Mouse (Mus musculus) cerebellum, adult 9-11 months (tissue): ENCODE measurements around the gene Bcl9.
A peak's percentile ranks its signal among the peaks of the same experiment; 100 is the strongest.

Experiments used
- DNase-seq: peaks from one replicate; pipeline ENCODE4 v3.0.0; 2022

The Bcl9 gene

DNA sequence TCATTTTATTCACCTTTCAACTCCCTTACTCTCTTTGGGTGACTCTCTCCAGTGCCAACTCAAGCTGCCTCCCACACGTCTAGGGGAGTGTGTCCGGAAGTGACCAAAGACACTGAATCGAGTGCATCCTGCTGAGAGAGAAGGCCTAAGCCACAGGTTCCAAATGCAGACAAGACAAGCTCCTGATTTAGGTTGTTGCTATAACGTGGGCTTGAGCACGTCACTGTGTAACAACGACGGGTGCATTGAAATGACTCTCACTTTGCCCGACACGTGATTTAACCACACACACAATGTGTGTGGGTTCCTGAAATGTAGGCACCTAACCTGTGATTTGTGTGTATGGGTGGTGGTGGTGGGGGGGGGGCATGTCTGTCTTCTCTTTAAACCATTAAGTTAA is 3.4 kb downstream of the Bcl9 start:
- no peak for DNase-seq

DNA sequence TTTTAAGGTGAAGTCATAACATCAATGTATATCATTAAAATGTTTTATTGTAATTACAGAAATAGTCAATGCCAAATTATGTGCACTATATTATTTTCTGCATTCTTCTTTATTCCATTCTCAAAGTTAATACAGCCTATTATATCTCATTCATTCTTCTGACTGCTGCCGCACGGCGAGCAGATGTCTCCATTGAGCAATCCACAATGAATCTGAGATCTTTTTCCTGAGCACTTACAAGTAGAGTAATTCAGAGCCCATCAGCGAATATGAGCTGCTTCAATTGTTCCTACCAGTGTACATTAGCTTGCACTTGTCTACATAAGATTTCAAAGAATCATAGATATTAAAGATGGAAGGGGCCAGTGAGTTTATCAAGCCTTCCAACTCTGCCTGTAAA is 12.8 kb downstream of the Bcl9 start:
- no peak for DNase-seq

DNA sequence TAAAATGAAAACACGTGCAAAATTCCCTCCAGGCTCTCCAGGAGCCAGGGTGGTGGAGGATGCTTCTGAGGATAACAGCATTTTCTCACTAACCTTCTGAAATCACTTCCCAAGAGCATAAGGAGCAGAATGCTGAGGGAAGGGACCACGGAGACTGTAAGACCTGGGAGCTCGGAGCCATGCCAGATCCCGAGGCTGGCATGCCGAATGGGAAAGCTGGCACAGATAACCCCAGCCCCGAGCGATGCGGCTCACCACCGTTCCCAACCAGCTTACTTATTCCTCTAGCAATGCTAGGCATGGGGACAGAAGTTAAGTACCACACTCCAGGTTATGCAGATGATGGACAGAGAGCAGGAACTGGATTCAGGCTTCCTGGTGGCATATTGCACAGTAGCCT is 13.7 kb downstream of the Bcl9 start:
- DNase-seq = peak; percentile 45

DNA sequence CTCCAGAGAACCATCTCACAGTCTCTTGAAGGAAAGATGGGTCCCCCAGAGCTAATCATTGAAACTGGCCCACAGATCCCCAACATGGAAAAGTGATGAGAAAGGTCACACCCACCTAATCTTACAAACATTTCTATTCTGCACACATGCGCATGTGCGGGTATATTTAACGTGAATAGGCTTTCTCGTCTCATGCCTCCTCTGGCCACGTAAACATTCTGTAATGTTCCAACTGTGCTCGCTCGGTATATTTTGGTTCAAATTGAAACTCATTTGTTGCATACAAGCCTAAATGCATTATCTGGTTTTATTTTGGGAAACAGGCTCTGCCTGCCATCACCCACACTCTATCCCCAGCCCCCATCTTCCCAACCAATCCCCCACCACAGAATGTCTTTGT is 16.3 kb downstream of the Bcl9 start:
- DNase-seq = no peak

DNA sequence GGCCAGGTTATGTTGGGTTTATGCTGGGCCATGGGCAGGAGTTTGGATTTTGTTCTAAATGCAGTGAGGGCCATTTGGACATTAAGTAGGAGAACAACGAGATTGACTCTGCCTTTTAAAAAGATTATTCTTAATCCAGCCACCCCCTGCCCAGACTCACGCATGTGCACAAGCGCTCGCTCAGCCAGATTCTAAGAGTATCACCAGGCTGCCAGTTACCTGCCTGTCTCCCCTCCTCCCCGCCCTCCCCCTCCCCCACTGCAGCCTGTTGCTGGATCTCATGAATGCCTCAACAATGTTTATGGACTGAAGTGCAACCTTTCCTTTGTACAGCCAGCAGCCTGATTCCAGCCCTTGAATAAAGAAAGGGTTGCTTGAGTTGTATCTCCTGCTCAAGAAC is 22.0 kb downstream of the Bcl9 start:
- no peak for DNase-seq

DNA sequence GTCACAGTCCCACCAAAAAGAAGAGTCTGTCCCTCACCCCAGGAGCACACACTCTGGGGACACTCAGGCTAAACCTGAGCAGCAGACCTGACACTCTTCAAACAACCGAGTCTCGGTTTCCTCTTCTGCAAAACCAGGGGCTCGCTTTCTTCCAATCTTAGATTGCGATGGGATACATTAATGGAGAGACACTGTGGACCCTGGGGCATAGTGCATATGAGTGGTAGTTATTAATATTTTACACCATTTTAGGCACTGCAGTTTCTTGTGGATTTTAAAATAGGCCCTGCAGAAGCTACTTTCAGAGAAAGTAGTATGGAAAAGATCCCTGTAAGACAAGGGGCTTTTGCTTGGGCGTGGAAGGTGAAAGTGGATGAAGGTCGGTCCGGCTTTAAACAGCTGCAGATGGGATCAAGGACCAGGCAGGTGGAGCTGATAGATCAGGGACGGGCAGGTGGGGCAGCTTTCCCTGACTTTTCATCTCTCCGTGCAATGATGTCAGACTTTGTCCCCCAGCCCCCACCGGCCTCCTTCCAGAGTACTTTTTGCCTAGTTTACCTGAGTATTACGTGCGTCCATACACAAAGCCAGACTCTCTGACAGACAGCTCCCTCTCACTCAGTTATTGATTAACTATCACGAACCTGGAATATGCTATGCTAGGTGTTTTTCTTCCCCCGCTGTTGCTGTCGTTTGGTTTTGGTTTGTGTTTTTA is 23.0 kb downstream of the Bcl9 start:
- DNase-seq = no peak

DNA sequence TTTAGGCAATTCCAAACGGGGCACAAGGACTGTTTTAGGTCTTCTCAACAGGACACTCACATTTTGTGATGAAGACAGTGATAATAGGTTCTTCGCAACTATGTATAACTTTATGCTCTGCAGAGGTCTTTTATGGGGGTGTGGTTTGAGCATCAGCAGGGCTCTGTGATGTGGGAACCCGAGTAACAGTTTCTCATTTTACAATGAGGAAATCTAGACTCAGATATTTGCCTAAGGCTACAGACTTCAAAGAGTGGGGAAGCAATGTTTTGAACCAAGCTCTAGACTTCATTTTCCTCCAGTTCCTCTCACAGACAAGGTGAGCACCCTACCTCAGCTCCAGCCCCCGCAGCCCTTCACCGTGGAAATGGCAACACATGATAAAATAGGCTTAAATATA is 23.8 kb downstream of the Bcl9 start:
- DNase-seq = no peak

DNA sequence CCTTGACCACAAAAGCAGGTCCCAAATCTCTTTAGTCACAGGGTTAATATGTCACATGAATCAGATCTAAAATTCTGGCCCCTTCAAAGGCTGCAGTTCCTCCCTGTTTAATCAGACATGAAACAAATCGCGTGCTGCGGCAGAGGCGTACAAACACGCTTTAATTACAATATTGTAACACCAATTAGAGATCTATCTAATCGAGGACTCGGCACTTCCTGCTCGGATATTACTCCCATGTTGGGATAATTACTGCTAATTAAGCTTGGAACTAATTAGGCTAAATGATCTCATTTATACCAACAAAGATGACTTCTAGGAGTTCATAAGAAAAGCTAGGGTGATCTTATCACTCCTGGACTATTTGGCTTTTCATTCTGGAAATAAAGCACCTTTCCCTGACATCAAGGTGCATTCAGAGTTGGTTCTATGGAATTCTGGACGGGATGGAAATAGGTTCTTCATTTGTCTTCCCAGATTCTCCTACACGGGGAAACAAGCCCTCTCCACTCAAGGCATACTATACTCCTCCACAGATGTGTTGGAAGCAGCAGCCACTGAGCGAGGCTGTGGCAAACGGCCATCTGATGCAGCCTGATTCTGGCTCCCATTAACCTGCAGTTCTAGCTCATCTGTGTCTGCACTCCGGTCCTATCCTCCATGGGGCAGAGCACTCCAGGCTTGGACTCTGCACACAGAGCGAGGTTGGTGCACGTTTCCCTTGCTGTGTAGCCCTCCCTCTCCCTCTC is 31.9 kb downstream of the Bcl9 start:
- DNase-seq = no peak

DNA sequence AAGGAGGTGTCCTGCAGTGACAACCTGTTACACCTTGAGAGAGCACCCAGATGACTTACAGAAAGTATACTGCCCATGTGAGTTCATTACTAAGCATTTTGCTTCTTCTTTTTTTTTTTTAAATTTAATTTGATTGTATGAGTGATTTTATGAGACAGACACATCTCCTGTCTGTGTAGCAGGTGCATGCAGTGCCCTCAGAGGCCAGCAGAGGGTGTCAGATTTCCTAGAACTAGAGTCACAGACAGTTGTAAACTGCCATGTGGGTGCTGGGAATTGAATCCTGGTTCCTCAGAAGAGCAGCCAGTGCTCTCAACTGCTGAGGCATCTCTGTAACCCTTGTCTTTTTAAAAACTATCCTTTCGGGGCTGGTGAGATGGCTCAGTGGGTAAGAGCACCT is 35.5 kb downstream of the Bcl9 start:
- no peak for DNase-seq

DNA sequence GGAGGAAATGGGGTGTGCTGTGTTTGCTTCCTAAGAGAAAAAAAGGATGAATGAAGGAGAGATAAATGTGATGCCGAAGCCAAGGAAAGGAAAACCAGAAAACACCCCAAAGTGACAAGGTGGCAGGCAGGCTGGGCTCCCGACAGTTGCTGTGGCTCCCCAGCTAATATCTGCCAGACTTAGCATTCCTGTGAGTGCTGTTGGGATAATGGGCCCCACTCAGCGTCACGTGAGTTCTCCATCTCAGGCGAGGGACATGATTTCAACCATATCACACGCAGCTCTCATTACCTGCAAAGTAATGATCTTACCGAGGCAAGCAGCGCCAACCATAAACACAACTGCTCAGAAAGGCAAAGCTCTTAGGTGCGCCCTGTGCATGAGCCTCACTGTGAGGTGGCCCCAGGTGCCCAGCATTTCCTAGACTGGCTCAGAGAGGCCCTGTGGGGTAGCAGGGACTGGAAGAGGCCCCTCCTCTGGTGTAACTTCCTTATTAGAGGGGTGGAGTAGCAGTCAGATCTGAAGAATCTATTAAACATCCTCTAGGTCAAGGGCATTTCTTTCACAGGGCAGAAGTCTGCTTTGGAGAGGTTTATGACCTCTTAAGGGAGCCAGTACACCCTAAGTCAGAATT is 41.9 kb downstream of the Bcl9 start:
- DNase-seq = no peak

DNA sequence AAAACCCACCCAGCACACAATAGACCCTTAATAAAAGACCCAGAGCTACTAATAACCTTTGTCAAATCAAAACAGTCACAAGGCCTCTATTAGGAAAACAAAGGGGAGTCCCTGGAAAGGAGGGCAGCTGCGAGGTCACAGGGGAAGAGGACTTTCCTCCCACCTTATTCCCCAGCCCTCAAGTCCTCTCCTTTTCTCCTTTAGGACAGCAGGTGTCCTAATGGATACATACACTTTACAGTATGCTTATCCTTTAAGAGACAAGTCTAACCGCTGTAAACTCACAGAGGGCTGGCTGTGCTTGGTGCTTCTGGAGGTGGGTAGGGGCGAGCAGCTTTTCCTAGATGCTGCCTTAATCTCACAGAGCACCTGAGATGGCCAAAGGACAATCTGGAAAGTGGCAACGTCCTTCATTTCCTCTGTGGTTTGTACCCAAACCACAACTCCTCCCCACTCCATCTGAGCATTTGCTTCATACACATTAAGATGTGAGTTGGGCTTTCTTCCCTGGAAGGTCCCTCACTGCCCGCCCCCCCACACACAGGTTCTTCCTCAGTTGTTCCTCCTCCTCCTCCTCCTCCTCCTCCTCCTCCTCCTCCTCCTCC is 42.8 kb downstream of the Bcl9 start:
- DNase-seq = no peak

DNA sequence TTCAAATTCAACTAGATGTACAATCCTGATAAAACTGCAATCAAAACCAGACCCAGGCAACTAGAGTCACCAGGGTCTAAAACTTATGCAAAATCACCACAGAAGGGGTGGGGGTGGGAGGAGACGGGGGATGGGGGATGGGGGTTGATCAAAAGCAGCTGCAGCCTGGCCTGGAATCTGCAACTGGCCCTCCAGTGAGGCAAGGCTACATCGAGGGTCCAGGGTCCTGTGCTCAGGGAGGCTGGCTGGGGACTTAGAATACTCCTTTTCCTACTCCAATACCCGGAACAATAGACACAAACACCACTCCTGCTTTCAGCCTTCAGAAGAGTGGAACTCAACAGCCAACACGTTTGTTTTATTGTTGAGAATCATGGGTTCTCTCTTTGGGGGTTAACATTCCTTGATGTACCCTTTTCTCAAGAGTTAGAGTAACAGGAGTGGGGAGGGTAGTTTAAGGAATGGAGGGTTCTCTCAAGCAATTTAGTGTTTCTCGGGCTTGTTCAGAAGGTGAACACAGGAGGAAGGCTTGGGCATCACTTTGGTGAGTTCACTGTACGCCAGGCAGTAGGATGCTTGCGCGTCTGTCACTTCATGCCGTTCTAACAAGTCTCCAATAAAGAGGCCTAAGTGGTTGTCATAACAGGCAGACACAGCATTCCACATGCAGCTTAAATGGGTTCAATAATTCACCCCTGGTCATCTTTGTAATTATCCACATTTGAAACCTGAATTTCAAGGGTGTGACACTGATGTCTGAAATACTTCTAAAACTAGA is 43.7 kb downstream of the Bcl9 start:
- no peak for DNase-seq

DNA sequence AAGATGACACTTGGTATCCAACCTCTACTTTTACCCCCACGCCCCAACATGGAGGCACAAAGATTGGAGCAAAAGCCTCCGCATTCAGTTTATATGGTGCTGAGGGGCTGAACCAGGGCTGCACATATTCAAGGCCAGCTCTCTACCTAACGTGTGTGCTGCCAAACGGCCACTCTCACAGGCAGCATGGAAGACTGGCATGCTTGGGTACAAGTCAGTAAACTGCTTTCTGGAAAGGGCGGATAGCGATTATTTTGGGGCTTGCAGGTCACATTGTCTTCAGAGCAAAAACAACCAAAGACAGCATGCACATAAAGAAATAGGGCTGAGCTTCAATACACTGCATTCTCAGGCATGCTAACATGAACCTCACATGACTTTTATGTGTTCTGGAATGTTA is 44.8 kb downstream of the Bcl9 start:
- no peak for DNase-seq

DNA sequence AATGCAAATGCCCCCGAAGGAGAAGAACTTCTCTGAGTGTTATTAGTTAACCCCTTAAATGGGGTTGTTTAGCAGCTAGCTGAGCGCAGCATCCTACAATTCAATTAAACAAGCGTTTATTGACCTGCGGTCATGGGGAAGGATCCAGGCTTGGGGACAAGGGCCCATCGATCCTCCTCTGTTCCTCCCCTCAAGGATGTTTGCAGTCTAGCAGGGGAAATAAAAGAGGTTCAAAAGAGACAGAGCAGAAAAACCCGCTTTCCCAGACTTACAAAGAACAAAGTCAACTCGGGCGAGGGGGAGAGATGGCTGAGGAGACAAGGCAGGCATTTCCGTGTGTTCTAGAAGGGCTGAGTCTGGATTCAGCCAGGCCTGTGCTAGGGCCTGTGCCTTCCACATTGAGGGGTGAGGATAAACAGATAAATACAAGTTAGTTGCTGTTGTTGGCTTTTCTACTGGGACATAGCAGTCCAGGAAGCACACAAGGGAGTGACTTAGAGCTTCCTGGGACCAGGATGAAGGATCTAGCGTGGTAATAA is 55.0 kb downstream of the Bcl9 start:
- DNase-seq = no peak

DNA sequence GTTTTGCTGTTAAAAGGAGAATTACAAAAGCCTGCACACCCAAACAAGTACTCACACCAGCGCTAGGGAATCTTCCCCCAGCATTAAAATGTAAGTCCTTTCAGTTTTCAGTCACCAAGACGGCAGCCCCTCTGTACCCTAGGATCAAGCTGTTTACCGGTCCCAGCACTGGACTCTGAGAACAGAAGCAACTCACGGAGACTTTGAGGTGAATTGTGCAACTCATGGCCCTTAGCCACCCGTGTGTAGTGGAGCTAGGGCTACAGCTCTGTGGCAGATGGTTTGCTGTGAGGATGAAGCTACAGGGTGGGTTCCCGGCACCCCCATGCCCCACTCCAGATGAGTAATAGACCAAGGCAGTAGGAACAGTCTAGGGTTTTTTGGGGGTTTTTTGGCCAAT is 55.9 kb downstream of the Bcl9 start:
- DNase-seq = no peak

DNA sequence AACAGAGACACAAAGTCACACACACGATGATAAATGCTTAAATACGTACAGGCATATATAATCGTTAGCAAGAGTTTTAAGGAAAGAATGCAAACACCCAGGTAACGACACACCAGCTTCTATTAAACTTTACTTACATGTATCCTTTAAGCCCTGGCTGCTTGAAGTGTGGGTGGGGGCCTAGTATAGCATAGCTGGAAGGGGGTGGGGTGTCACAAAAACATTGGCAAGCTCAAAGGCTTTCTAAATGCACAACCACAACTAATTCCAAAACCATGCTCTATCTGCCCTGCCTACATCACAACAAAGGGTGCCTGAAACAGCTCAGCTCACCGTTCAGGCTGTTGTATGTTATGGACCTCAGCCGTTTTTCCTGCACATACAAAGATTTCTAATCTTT is 57.9 kb downstream of the Bcl9 start:
- DNase-seq = no peak

DNA sequence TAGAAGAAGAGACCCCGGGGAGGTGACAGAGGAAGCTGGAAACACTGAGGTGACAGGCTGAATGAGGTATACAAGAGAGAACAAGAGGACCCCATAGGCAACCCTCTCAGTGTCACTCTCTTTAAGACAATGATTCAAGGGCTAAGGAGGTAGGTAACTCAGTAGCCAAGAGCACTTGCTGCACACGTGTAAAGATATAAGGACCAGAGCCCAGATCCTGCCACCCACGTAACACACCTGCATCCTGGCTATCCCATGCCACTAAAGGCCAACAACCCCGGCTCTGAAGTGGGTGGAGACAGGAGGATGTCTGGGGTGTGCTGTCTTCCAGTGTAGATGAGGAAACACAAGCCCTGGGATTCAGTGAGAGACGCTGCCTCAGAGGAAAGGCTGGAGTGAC is 58.4 kb downstream of the Bcl9 start:
- DNase-seq = no peak

DNA sequence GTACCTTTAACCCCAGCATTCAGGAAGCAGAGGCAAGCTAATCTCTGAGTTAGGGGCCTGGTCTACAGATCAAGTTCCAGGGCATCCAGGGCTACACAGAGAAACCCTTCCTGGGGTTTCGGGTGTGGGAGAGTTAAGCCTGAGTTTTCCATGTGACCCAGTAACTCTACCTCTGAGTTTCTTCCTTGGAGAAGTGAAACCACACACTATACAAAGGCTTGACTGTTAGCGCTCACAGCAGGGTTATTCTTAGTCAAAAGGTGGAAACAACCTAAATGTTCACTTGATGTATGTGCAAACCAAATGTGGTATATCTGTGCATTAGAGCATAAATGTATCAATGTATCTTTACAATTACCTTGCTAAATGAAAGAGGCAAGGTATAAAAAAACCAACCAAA is 59.2 kb downstream of the Bcl9 start:
- DNase-seq = no peak

DNA sequence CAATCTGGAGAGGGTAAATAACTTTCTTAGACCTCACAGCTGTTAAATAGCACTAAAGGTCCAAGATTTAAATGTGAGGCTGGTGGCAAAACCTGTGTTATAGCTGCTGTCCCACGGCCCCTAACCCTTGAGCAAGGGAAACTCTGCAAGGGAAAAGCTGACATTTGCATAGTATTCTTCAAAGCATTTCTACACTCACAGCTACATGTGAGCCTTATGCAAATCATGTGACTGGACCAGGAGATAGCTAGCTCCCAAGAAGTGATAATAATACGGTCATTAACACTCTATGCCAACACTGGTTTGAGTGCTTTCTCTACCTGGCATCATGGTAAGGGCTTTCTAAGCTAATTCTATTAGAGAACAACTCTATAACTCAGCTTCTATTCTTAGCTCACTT is 60.3 kb downstream of the Bcl9 start:
- no peak for DNase-seq

DNA sequence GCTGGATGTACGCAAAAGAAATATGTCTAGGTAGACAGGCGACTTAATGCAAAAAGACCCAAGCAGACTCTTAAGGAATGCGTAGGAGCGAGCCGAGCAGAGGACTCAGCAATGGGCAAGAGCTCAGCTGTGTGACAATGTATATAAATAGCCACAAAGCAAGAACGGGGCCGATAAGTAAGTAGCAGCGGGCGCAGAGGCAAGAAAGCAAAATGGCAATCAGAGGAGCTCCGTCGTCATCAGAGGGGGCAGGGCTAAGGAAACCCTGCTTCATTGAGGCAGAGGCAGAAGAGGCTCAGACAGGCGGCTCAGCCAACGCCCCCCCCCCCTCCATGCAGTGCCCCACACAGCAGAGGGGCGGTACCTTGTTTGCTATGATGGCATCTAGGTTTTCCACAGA is 62.9 kb downstream of the Bcl9 start:
- DNase-seq = no peak

DNA sequence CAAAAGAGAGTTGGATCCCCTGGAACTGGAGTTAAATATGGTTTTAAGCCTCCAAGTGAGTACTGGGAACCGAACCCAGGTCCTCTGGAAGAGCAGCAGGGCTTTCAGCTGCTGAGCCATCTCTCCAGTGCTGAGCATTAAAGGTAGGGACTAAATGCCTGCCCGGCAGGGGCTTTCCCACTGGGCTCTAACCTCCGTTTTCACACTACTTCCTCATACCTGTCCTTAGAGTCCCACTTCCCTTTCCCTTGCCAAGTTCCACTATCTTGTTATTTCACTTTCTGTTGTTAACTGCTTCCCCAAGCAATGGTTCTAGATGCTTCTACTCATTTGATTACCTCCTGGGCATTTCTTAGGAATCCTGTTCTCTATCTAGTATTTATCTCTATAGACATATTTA is 65.4 kb downstream of the Bcl9 start:
- DNase-seq = no peak

DNA sequence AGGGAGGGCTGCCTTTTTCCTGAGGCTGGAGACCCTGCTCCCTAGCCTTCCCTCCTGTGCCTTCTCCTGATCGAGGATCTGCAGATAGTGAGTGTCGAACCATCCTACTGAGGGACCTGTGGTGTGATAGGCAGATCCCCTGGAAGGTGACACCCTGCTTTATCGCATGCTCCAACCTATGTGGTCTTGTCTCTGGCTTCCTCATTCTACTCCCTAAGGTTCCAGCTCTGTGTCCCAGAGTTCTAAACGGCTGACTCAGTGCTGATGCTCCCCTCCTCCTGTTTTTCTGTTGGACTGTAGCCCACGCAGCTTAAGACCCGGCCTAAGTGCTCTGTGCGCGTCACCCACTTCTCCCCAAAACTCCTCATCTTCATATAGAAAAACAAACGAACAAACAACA is 65.9 kb downstream of the Bcl9 start:
- DNase-seq = no peak
